Mouse (Mus musculus) intestine, postnatal 0 days (tissue): Measurements from ENCODE around the gene Lrp1. TPM values are rescaled to one million over a fixed set of nuclear protein-coding genes. Genes with fewer than 3 reads are reported as not detected.

Experiments used
- ATAC-seq: fragments of 200-750 bp; cut with Nextera tagmentation; 2 replicates; pipeline ENCODE4 v1.8.0; 2017; ENCODE audit warnings: mild to moderate bottlenecking, moderate TSS enrichment, moderate library complexity
- H3K27ac ChIP-seq: fragments of 300-500 bp; sonication (generic); 2 replicates; pipeline ENCODE4 v1.5.1; 2014; ENCODE audit warnings: mild to moderate bottlenecking, low read depth, low read length, moderate library complexity
- H3K27me3 ChIP-seq: fragments of 300-500 bp; sonication (generic); replicated peaks from 2 replicates; pipeline ENCODE4 v1.6.1; 2014; ENCODE audit warnings: low read length, mixed read lengths; ENCODE audit not compliant: control insufficient read depth, insufficient read depth
- H3K36me3 ChIP-seq: fragments of 300-500 bp; sonication (generic); 2 replicates; pipeline ENCODE4 v1.6.1; 2014; ENCODE audit warnings: mild to moderate bottlenecking, moderate library complexity; ENCODE audit not compliant: control insufficient read depth, insufficient read depth
- H3K4me1 ChIP-seq: fragments of 300-500 bp; sonication (generic); replicated peaks from 2 replicates; pipeline ENCODE4 v1.6.1; 2014; ENCODE audit warnings: antibody characterized with exemption, low read length, mixed read lengths; ENCODE audit not compliant: control insufficient read depth, insufficient read depth
- H3K4me2 ChIP-seq: fragments of 300-500 bp; sonication (generic); replicated peaks from 2 replicates; pipeline ENCODE4 v1.6.1; 2014; ENCODE audit warnings: low read depth, mild to moderate bottlenecking, moderate library complexity
- H3K4me3 ChIP-seq: fragments of 300-500 bp; sonication (generic); 2 replicates; pipeline ENCODE4 v1.5.1; 2014; ENCODE audit warnings: low read depth, low read length
- H3K9ac ChIP-seq: fragments of 300-500 bp; sonication (generic); 2 replicates; pipeline ENCODE4 v1.6.1; 2014; ENCODE audit warnings: mild to moderate bottlenecking, low read depth, low read length
- H3K9me3 ChIP-seq: fragments of 300-500 bp; sonication (generic); 2 replicates; pipeline ENCODE4 v1.6.1; 2016; ENCODE audit warnings: mixed run types; ENCODE audit not compliant: control insufficient read depth
- CTCF ChIP-seq: sonication (generic); IDR thresholded peaks from 2 replicates; pipeline ENCODE4 v1.5.1; 2016; ENCODE audit warnings: low read depth, mild to moderate bottlenecking, control low read depth, antibody characterized with exemption, moderate library complexity
- WGBS: fragments of 180-500 bp; shearing (Covaris S2); extraction: QIAGEN DNeasy Blood & Tissue Kit; methylation state at CpG from one replicate; pipeline ENCODE4 v1.1.7; 2014; 5-methylcytosine and 5-hydroxymethylcytosine counted together
- polyA plus RNA-seq: library from polyadenylated mRNA; unstranded; fragments of >200 nt; fragmentation: Nextera tagmentation; extraction: Ambion mirVana; gene quantifications from 2 replicates; pipeline ENCODE4 v1.2.1, GENCODE M21; 2015

Lrp1 gene
- polyA plus RNA-seq, 1 experiment from 2014 or later = 28.9 TPM

- no peaks in the 10 kb centered on the region for H3K9me3 ChIP-seq
- no peaks in the 10 kb centered on the region for H3K27me3 ChIP-seq
- peaks cover 90% of the 10 kb centered on the region for H3K36me3 ChIP-seq
- ATAC-seq = no peak
- H3K9ac ChIP-seq = no peak overlapping the region
- no peak overlapping the region for H3K4me3 ChIP-seq
- TF ChIP-seq CTCF = peak; percentile 62
- H3K4me2 ChIP-seq = no peak overlapping the region
- no peak overlapping the region for H3K27ac ChIP-seq
- 91% methylated on average over 7 of the region's 7 CpGs for WGBS
- no peaks in the 10 kb centered on the region for H3K4me1 ChIP-seq
Observed at GRCm38 (mm10) chr10:127546505-127546904, 74.4 kb downstream of the Lrp1 start.

- Histone ChIP-seq H3K9me3 (no peaks in the 10 kb centered on the region), H3K27me3 (no peaks in the 10 kb centered on the region), H3K4me3 (no peak overlapping the region), H3K27ac (no peak overlapping the region), H3K9ac (no peak overlapping the region), H3K4me1 (no peaks in the 10 kb centered on the region), H3K36me3 (peaks cover 90% of the 10 kb centered on the region), H3K4me2 (no peak overlapping the region)
- 91% methylated on average over 20 of the region's 20 CpGs for WGBS
- no peak for ATAC-seq
- no peak for TF ChIP-seq CTCF
Observed at GRCm38 (mm10) chr10:127544375-127544774, 76.6 kb downstream of the Lrp1 start.

DNA sequence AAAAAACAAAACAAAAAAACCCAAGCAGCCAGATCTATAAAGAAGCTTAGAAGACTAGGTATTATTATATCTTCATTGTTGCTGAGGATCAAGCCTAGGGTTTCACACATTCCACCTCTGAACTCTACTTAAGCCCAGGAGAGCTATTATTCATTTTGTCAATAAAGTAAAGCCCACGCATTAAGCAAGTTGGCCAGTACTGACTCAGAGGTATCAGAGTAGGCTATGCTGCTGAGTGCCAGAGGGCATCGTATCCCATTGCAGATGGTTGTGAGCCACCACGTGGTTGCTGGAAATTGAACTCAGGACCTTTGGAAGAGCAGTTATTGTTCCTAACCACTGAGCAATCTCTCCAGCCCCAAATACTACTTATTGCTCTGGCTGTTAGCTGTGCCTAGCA, 77.0 kb downstream of the Lrp1 start:
- 79% methylated on average over 3 of the region's 3 CpGs for WGBS
- Histone ChIP-seq H3K9ac (no peak overlapping the region), H3K36me3 (peaks cover 90% of the 10 kb centered on the region), H3K27ac (no peak overlapping the region), H3K4me1 (no peaks in the 10 kb centered on the region), H3K4me3 (no peak overlapping the region), H3K27me3 (no peaks in the 10 kb centered on the region), H3K4me2 (no peak overlapping the region), H3K9me3 (no peaks in the 10 kb centered on the region)
- TF ChIP-seq CTCF = no peak
- no peak for ATAC-seq

- no peak for TF ChIP-seq CTCF
- Histone ChIP-seq H3K27ac (no peak overlapping the region), H3K4me3 (no peak overlapping the region), H3K27me3 (no peaks in the 10 kb centered on the region), H3K9me3 (no peaks in the 10 kb centered on the region), H3K36me3 (peaks cover 85% of the 10 kb centered on the region), H3K4me1 (no peaks in the 10 kb centered on the region), H3K4me2 (no peak overlapping the region), H3K9ac (no peak overlapping the region)
- 60% methylated on average over 6 of the region's 6 CpGs for WGBS
- ATAC-seq = no peak
Observed at GRCm38 (mm10) chr10:127542720-127543119, 78.2 kb downstream of the Lrp1 start.

DNA sequence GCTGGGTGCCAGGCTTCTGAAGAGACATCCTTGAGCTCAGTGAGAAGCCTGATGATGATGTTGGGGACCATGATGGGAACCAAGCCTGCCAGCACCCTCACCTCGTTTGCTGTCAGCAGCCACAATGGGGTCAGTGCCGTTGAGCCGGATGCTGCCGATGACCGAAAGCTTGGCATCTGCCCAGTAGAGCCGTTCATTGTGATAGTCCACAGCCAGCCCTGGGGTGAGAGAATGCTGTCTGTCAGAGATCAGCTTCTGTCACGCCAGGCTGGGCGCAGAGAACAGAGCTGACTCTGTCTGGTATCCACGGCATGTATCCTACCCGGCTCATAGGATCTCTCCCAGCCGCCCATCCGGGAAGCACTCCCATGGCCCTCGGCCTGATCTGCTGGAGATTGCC, 78.9 kb downstream of the Lrp1 start:
- TF ChIP-seq CTCF = no peak
- Histone ChIP-seq H3K4me1 (no peaks in the 10 kb centered on the region), H3K9ac (no peak overlapping the region), H3K36me3 (peaks cover 78% of the 10 kb centered on the region), H3K4me3 (no peak overlapping the region), H3K4me2 (no peak overlapping the region), H3K27ac (no peak overlapping the region), H3K27me3 (no peaks in the 10 kb centered on the region; the same call in 1 of the 2 replicates), H3K9me3 (no peaks in the 10 kb centered on the region)
- no peak for ATAC-seq
- WGBS = 83% methylated on average over 13 of the region's 13 CpGs

- Histone ChIP-seq H3K9me3 (no peaks in the 10 kb centered on the region), H3K4me1 (no peaks in the 10 kb centered on the region), H3K27ac (no peak overlapping the region), H3K4me2 (no peak overlapping the region), H3K27me3 (peaks cover 5% of the 10 kb centered on the region), H3K36me3 (peaks cover 73% of the 10 kb centered on the region), H3K9ac (no peak overlapping the region), H3K4me3 (no peak overlapping the region)
- 86% methylated on average over 8 of the region's 8 CpGs for WGBS
- TF ChIP-seq CTCF = no peak
- no peak for ATAC-seq
Observed at GRCm38 (mm10) chr10:127541510-127541909, 79.4 kb downstream of the Lrp1 start.
